Mouse (Mus musculus) Patski (cell line): Measurements from ENCODE around the gene Gzme. TPM values are rescaled to one million over a fixed set of nuclear protein-coding genes. Genes with fewer than 3 reads are reported as not detected.
A peak's percentile ranks its signal among the peaks of the same experiment; 100 is the strongest.
"Not testable (repeated sequence)": the region's sequence is repeated elsewhere in the genome, so short reads cannot be mapped to it uniquely, and the experiment has no call there.

Source experiments
- ATAC-seq: fragments of 100-300 bp; one replicate; pipeline ENCODE4 v1.8.0; 2021
- CTCF ChIA-PET: fragments of 350-600 bp; sonication (Branson Sonifier 250); formaldehyde crosslinking; loops from one replicate; lab custom pipeline; 2022; ENCODE audit warnings: inconsistent platforms; lab: Charles Lee
- POLR2A ChIA-PET: fragments of 350-600 bp; sonication (Branson Sonifier 250); formaldehyde crosslinking; loops from one replicate; lab custom pipeline; 2022; ENCODE audit warnings: antibody characterized with exemption, inconsistent platforms; lab: Charles Lee
- DNase-seq: peaks from one replicate; pipeline ENCODE4 v3.0.0-alpha.2; 2011; ENCODE audit warnings: low read depth, low spot score
- H3K27me3 ChIP-seq: fragments of 371-371 bp; one replicate; pipeline ENCODE4 v1.5.1; 2021
- CTCF ChIP-seq: fragments of 100-300 bp; IDR thresholded peaks from one replicate; pipeline ENCODE4 v1.5.1; 2021
- in situ Hi-C: fragments of 300-500 bp; cut with MboI; formaldehyde crosslinking; loops from 3 replicates; pipeline ENCODE4 v1.11.1; 2018; ENCODE audit warnings: low pct_unique_long_range_greater_than_20kb, mixed read lengths
- polyA plus RNA-seq: library from polyadenylated mRNA; unstranded; gene quantifications from one replicate; pipeline ENCODE4 v1.2.3, GENCODE M21; 2021

Gzme gene
- 59.1 TPM for polyA plus RNA-seq

DNA sequence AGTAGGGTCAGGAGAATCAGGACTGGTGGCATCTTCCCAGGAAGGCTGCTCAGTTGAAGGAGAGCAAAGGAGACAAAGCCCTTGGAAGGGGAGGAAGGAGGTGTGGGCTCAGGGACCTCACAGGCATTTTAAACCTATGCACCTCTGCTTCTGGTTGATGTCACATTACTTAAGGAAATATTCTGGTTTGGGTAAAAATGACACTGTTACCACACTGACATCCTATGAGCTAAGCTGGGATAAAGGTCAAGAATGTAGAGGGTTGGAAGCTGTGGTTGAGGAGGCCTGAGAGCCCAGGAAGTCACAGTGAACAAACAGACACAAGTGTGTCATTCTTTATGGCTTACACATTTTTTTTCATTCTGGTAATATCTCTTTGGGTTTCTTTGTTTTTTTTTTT, at the start of gene Gzme:
Gene Gzme (minus strand): TSS at position 101 of the 400 bp plus-strand sequence.
- DNase-seq, result no peak
- H3K27me3 ChIP-seq, result peaks cover 5% of the 10 kb centered on the region
- ChIA-PET CTCF (no interaction called here), POLR2A (no interaction called here)
- in situ Hi-C loops, result no loop called here
- no peak for TF ChIP-seq CTCF
- ATAC-seq, result no peak

DNA sequence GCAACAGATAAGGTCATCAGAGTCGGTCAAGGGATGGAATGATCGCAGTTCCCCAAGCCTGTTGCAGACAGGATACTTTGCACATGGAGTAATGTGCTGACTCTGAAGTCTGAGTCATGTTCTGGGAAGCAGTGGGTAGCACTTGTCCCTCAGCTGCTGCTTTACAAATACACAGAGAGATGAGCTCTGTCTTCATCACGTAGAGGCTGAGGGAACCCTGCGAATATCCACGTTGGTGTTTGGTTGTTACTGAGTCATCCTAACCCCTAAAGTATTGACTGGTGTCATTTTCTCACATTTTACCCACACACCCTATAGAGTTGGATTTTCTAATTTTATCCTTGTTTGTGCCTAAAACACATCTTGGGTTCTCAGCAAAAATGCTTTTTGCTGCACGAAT, 47.6 kb upstream of the Gzme start:
- DNase-seq, result no peak
- TF ChIP-seq CTCF, result no peak
- in situ Hi-C loops, result no loop called here
- ChIA-PET POLR2A (interaction anchor here (1.3 kb wide), 1 partner anchor 12 kb away, joined by 3 read pairs; no protein-coding TSS in a partner anchor), CTCF (interaction anchor here (1.1 kb wide), 1 partner anchor 8 kb away, joined by 3 read pairs; no protein-coding TSS in a partner anchor)
- no peak for ATAC-seq
- H3K27me3 ChIP-seq, result no peaks in the 10 kb centered on the region

- in situ Hi-C loops, result no loop called here
- ATAC-seq, result no peak
- POLR2A ChIA-PET, result no interaction called here
Observed at GRCm38 (mm10) chr14:56162109-56162508, 41.7 kb upstream of the Gzme start.

GRCm38 (mm10) chr14:56159479-56159878, 39.1 kb upstream of the Gzme start, which contains the start of gene Gzmg:
Gene Gzmg (minus strand): TSS chr14:56159579.
- H3K27me3 ChIP-seq, ATAC-seq, in situ Hi-C loops, CTCF ChIA-PET, DNase-seq, POLR2A ChIA-PET: not testable (repeated sequence)

More at GRCm38 (mm10) chr14:56162109-56162508, 41.7 kb upstream of the Gzme start:
- H3K27me3 ChIP-seq, result peaks cover 7% of the 10 kb centered on the region
- no peak for TF ChIP-seq CTCF
- CTCF ChIA-PET, result no interaction called here
- no peak for DNase-seq

DNA sequence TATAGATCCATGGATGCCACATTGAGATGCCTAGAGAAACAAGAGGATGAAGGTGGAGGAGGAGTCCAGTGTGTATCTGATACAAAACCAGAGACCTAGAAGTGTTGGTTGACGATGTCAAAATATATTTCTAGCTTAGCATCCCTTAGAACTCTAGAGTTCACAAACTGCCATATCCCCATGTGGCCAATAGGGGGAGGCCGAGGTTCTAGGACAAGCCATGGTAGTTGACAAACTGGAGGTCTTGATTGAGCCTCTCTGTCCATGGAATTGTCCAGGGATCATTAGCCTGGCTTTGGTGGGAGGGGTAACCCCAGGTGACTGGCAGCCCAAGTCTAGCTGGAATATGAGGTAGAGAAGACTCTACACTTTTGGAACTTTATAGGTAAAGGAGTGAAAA, 34.9 kb upstream of the Gzme start:
- in situ Hi-C loops, result no loop called here
- peaks cover 4% of the 10 kb centered on the region for H3K27me3 ChIP-seq
- ChIA-PET POLR2A (interaction anchor here (0.9 kb wide), 1 partner anchor 13 kb away, joined by 3 read pairs; no protein-coding TSS in a partner anchor), CTCF (interaction anchor here (1.3 kb wide), 1 partner anchor 9 kb away, joined by 3 read pairs; no protein-coding TSS in a partner anchor)
- no peak for DNase-seq
- TF ChIP-seq CTCF, result peak; percentile 33
- no peak for ATAC-seq

DNA sequence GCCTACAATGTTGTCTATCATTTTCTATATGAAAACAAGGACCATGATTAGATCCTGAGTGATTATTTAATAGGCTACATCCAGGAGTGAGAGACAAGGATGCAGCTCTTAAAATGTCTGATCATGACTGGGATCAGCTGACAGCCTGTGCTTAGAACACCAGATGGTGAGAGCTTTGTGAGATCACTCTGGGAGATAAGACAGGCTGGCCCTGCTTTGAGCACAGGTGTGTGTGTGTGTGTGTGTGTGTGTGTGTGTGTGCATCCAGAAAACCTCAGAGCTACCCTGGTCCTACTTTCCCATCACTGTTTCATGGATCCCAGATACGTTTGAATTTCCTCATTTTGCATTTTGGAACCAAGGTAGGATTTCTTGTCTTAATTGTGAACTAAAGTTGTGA, 13.2 kb upstream of the Gzme start:
- CTCF ChIA-PET, in situ Hi-C loops, ATAC-seq, DNase-seq, H3K27me3 ChIP-seq, POLR2A ChIA-PET: not testable (repeated sequence)

DNA sequence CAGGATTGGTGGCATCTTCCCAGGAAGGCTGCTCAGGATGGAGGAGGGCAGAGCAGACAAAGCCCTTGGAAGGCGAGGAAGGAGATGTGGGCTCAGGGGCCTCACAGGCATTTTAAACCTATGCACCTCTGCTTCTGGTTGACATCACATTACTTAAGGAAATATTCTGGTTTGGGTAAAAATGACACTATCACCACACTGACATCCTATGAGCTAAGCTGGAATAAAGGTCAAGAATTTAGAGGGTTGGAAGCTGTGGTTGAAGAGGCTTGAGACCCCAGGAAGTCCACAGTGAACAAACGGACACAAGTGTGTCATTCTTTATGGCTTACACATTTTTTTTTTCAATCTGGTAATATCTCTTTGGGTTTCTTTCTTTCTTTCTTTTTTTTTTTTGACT, 12.1 kb upstream of the Gzme start, which contains the start of gene Gzmd:
Gene Gzmd (minus strand): TSS at position 101 of the 400 bp plus-strand sequence.
- POLR2A ChIA-PET, CTCF ChIA-PET, in situ Hi-C loops, DNase-seq, H3K27me3 ChIP-seq, ATAC-seq: not testable (repeated sequence)

GRCm38 (mm10) chr14:56128341-56128740, 7.9 kb upstream of the Gzme start:
- in situ Hi-C loops, result no loop called here
- CTCF ChIA-PET, result interaction anchor here (0.7 kb wide), 1 partner anchor 93 kb away, joined by 3 read pairs; no protein-coding TSS in a partner anchor
- DNase-seq, result no peak
- ATAC-seq, result no peak
- POLR2A ChIA-PET, result no interaction called here
- H3K27me3 ChIP-seq, result no peaks in the 10 kb centered on the region
- peak; percentile 44 for TF ChIP-seq CTCF

GRCm38 (mm10) chr14:56123516-56123915, 3.1 kb upstream of the Gzme start:
- in situ Hi-C loops, result no loop called here
- ChIA-PET POLR2A (no interaction called here), CTCF (no interaction called here)
- ATAC-seq (no peak), DNase-seq (no peak)
- TF ChIP-seq CTCF, result no peak
- no peaks in the 10 kb centered on the region for H3K27me3 ChIP-seq

- DNase-seq, POLR2A ChIA-PET, ATAC-seq, in situ Hi-C loops, H3K27me3 ChIP-seq, CTCF ChIA-PET: not testable (repeated sequence)
Observed at GRCm38 (mm10) chr14:56115531-56116310, 4.7 kb downstream of the Gzme start.

- ChIA-PET CTCF (no interaction called here), POLR2A (no interaction called here)
- no peak for TF ChIP-seq CTCF
- in situ Hi-C loops, result no loop called here
- H3K27me3 ChIP-seq, result no peaks in the 10 kb centered on the region
- no peak for ATAC-seq
- no peak for DNase-seq
Observed at GRCm38 (mm10) chr14:56105447-56106180, 14.8 kb downstream of the Gzme start.
